27 mouse cellular contexts compared by ENCODE assay signal in the genomic region with DNA sequence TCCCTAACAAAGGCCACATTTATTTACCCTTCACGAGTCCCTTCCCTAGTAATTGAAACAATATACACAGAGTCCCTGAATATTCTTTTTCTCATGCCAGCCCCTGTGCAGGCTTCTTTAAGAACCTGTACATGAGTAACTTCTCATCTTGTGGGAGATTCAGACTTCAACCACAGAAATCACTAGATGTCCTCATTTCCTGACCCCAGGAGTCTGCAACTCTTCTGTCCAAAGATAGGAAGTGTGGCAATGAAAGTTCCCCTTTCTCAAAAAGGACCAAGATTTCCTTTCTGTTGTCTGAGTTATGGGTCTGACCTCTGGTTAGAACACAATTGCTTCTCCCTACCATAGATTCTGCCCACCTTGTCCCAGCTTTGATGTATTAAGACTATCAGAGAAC. TPM values are rescaled to one million over a fixed set of nuclear protein-coding genes. Genes with fewer than 3 reads are reported as not detected.
DNase-seq lines count a peak whose midpoint lies in the region; ATAC-seq lines count a peak whose summit lies in the region.
"Had no signal": no experiment of that assay in that cellular context is flagged by ENCODE, and none has a peak within 500 bp of the region (broad histone marks: within the 10 kb centered on the region; RNA-seq: fewer than 3 reads in every experiment).

No protein-coding gene starts in this region.

- no peak overlapping the region for H3K4me3 ChIP-seq in forebrain, embryonic 10.5 days
- H3K4me3 ChIP-seq: embryonic facial prominence, embryonic 13.5 days; forebrain, embryonic 15.5 days; heart, embryonic 12.5 days; limb, embryonic 13.5 days had no signal

- H3K4me1 ChIP-seq in forebrain, embryonic 10.5 days, result no peaks in the 10 kb centered on the region
- H3K4me1 ChIP-seq: embryonic facial prominence, embryonic 13.5 days; forebrain, embryonic 15.5 days; heart, embryonic 12.5 days; limb, embryonic 13.5 days had no signal

- H3K36me3 ChIP-seq in forebrain, embryonic 10.5 days (replicated peaks), result no peaks in the 10 kb centered on the region
- H3K36me3 ChIP-seq: embryonic facial prominence, embryonic 13.5 days; forebrain, embryonic 15.5 days; heart, embryonic 12.5 days; limb, embryonic 13.5 days had no signal

- ATAC-seq in hematopoietic stem cell, adult 5-6 weeks (replicated peaks in 1 of 2; ENCODE audit: insufficient read depth in 1 of 2, low FRiP score in 2 of 2, low TSS enrichment in 1 of 2, low read depth in 1 of 2, poor library complexity in 2 of 2, severe bottlenecking in 2 of 2), result peak; percentile 86 to 91
- ATAC-seq: forebrain, embryonic 15.5 days; hindbrain, postnatal 0 days had no signal

- WGBS in forebrain, embryonic 10.5 days, result 91% methylated on average over 1 of the region's 1 CpGs

- peak; percentile 13 for DNase-seq in layer of hippocampus, adult 9-10 months (ENCODE audit: low spot score)
- DNase-seq in layer of hippocampus, adult 11-12 months (ENCODE audit: low spot score), result no peak
- peak; percentile 25 for DNase-seq in lung, postnatal 25 days (ENCODE audit: low spot score)
- DNase-seq in lung, postnatal 14 days, result no peak
- peak; percentile 15 for DNase-seq in skeletal muscle tissue, adult 2 months (ENCODE audit: low read depth, low spot score)
- DNase-seq in forebrain, embryonic 10.5 days (ENCODE audit: extremely low spot score, low spot score), result no peak
- DNase-seq in embryo, embryonic 10.5 days (ENCODE audit: low spot score), result no peak
- DNase-seq: cerebellum, adult 9-11 months; gastrocnemius, postnatal 25 days; heart, postnatal 14 days; kidney, adult 11 months; kidney, postnatal 10 days; lung, embryonic 14.5 days; thymus, postnatal 25 days had no signal

- H3K27me3 ChIP-seq in forebrain, embryonic 10.5 days (ENCODE audit: poor library complexity, severe bottlenecking), result no peaks in the 10 kb centered on the region
- H3K27me3 ChIP-seq: embryonic facial prominence, embryonic 13.5 days; forebrain, embryonic 15.5 days; heart, embryonic 12.5 days; limb, embryonic 13.5 days had no signal

- H3K27ac ChIP-seq in forebrain, embryonic 10.5 days, result no peak overlapping the region
- H3K27ac ChIP-seq: embryonic facial prominence, embryonic 13.5 days; forebrain, embryonic 15.5 days; hindbrain, postnatal 0 days; limb, embryonic 13.5 days had no signal

- no peaks in the 10 kb centered on the region for H3K9me3 ChIP-seq in forebrain, embryonic 10.5 days
- H3K9me3 ChIP-seq: embryonic facial prominence, embryonic 13.5 days; forebrain, embryonic 15.5 days; heart, embryonic 12.5 days; limb, embryonic 13.5 days had no signal

RNA-seq across cellular contexts. Expression of a gene that starts 7.0 kb away (rescaled TPM):
- total RNA-seq in hematopoietic stem cell, adult 5-6 weeks (2017), result not detected in 2 replicates
- polyA plus RNA-seq in forebrain, embryonic 10.5 days (2016; fragmentation: Nextera tagmentation; extraction: Ambion mirVana), result not detected in 2 replicates
- total RNA-seq: adrenal gland, adult 18-20 months; adrenal gland, postnatal 4 days; gastrocnemius, postnatal 25 days; heart, postnatal 14 days; hindbrain, postnatal 0 days; layer of hippocampus, postnatal 10 days; left cerebral cortex, postnatal 14 days; midbrain, postnatal 0 days had no signal
- polyA plus RNA-seq: embryonic facial prominence, embryonic 13.5 days; forebrain, embryonic 15.5 days; heart, embryonic 12.5 days; hindbrain, postnatal 0 days; limb, embryonic 13.5 days; lung, embryonic 14.5 days; midbrain, postnatal 0 days; neural tube, embryonic 11.5 days; small intestine, adult 2 months had no signal

RNA-seq across cellular contexts. Expression of a gene that starts 9.3 kb away (rescaled TPM):
- 13.3 and 33.6 TPM in 2 replicates for total RNA-seq in hematopoietic stem cell, adult 5-6 weeks (2017)
- polyA plus RNA-seq in forebrain, embryonic 10.5 days (2016; fragmentation: Nextera tagmentation; extraction: Ambion mirVana), result 0.37 and 0.41 TPM in 2 replicates
- total RNA-seq: midbrain, postnatal 0 days had no signal

RNA-seq across cellular contexts. Expression of a gene that starts 21.5 kb away (rescaled TPM):
- total RNA-seq in hematopoietic stem cell, adult 5-6 weeks (2017), result not detected in 2 replicates
- polyA plus RNA-seq in forebrain, embryonic 10.5 days (2016; fragmentation: Nextera tagmentation; extraction: Ambion mirVana), result 0.10 and 0.24 TPM in 2 replicates
- total RNA-seq: adrenal gland, adult 18-20 months; adrenal gland, postnatal 4 days; gastrocnemius, postnatal 25 days; heart, postnatal 14 days; hindbrain, postnatal 0 days; layer of hippocampus, postnatal 10 days; left cerebral cortex, postnatal 14 days; midbrain, postnatal 0 days had no signal
- polyA plus RNA-seq: heart, embryonic 12.5 days; lung, embryonic 14.5 days; midbrain, postnatal 0 days; neural tube, embryonic 11.5 days; small intestine, adult 2 months had no signal

RNA-seq across cellular contexts. Expression of a gene that starts 36.8 kb away (rescaled TPM):
- not detected in 2 replicates for total RNA-seq in hematopoietic stem cell, adult 5-6 weeks (2017)
- polyA plus RNA-seq in forebrain, embryonic 10.5 days (2016; fragmentation: Nextera tagmentation; extraction: Ambion mirVana), result not detected in 2 replicates
- total RNA-seq: adrenal gland, adult 18-20 months; adrenal gland, postnatal 4 days; gastrocnemius, postnatal 25 days; heart, postnatal 14 days; hindbrain, postnatal 0 days; layer of hippocampus, postnatal 10 days; left cerebral cortex, postnatal 14 days; midbrain, postnatal 0 days had no signal
- polyA plus RNA-seq: embryonic facial prominence, embryonic 13.5 days; forebrain, embryonic 15.5 days; heart, embryonic 12.5 days; hindbrain, postnatal 0 days; limb, embryonic 13.5 days; lung, embryonic 14.5 days; midbrain, postnatal 0 days; neural tube, embryonic 11.5 days; small intestine, adult 2 months had no signal

RNA-seq across cellular contexts. Expression of a gene that starts 52.3 kb away (rescaled TPM):
- total RNA-seq in hematopoietic stem cell, adult 5-6 weeks (2017), result 3.2 and 13.6 TPM in 2 replicates
- not detected in 2 replicates for polyA plus RNA-seq in forebrain, embryonic 10.5 days (2016; fragmentation: Nextera tagmentation; extraction: Ambion mirVana)
- total RNA-seq: left cerebral cortex, postnatal 14 days had no signal
- polyA plus RNA-seq: embryonic facial prominence, embryonic 13.5 days; forebrain, embryonic 15.5 days had no signal

Comparison
In these comparisons a context has a peak if more than half of its experiments do, and no peak if none do; other contexts are left out.
1. DNase-seq: peak in layer of hippocampus, adult 9-10 months (single experiment), lung, postnatal 25 days (single experiment) and skeletal muscle tissue, adult 2 months (single experiment); none in layer of hippocampus, adult 11-12 months (single experiment), lung, postnatal 14 days (single experiment), forebrain, embryonic 10.5 days (single experiment) and embryo, embryonic 10.5 days (single experiment).